Mouse (Mus musculus) midbrain, embryonic 16.5 days (tissue): ENCODE measurements around the gene Ifna12. TPM values are rescaled to one million over a fixed set of nuclear protein-coding genes. Genes with fewer than 3 reads are reported as not detected.
"Not testable (repeated sequence)": the region's sequence is repeated elsewhere in the genome, so short reads cannot be mapped to it uniquely, and the experiment has no call there.

ENCODE experiments used
- ATAC-seq: fragments of 200-750 bp; cut with Nextera tagmentation; 2 replicates; pipeline ENCODE4 v1.8.0; 2017; ENCODE audit warnings: moderate TSS enrichment
- H3K27ac ChIP-seq: fragments of 300-500 bp; sonication (generic); 2 replicates; pipeline ENCODE4 v1.5.1; 2014; ENCODE audit warnings: mild to moderate bottlenecking, low read length, mixed read lengths
- H3K27me3 ChIP-seq: fragments of 300-500 bp; sonication (generic); 2 replicates; pipeline ENCODE4 v1.6.1; 2014; ENCODE audit warnings: low read depth, low read length, mixed read lengths; ENCODE audit not compliant: control insufficient read depth, insufficient read depth
- H3K36me3 ChIP-seq: fragments of 300-500 bp; sonication (generic); 2 replicates; pipeline ENCODE4 v1.6.1; 2014; ENCODE audit warnings: mild to moderate bottlenecking, low read length, moderate library complexity, mixed read lengths; ENCODE audit not compliant: control insufficient read depth, insufficient read depth
- H3K4me1 ChIP-seq: fragments of 300-500 bp; sonication (generic); 2 replicates; pipeline ENCODE4 v1.6.1; 2014; ENCODE audit warnings: mild to moderate bottlenecking, low read length, mixed read lengths; ENCODE audit not compliant: control insufficient read depth, insufficient read depth
- H3K4me2 ChIP-seq: fragments of 300-500 bp; sonication (generic); 2 replicates; pipeline ENCODE4 v1.6.1; 2014; ENCODE audit warnings: mild to moderate bottlenecking, low read length, mixed read lengths
- H3K4me3 ChIP-seq: fragments of 300-500 bp; sonication (generic); 2 replicates; pipeline ENCODE4 v1.5.1; 2014; ENCODE audit warnings: low read depth, mild to moderate bottlenecking, low read length, moderate library complexity, mixed read lengths
- H3K9ac ChIP-seq: fragments of 300-500 bp; sonication (generic); 2 replicates; pipeline ENCODE4 v1.6.1; 2014; ENCODE audit warnings: low read depth, low read length, mixed read lengths
- H3K9me3 ChIP-seq: fragments of 300-500 bp; sonication (generic); replicated peaks from 2 replicates; pipeline ENCODE4 v1.6.1; 2014; ENCODE audit warnings: mild to moderate bottlenecking, low read length, mixed read lengths; ENCODE audit not compliant: control insufficient read depth, poor library complexity, severe bottlenecking
- polyA plus RNA-seq: library from polyadenylated mRNA; unstranded; fragments of >200 nt; fragmentation: Nextera tagmentation; extraction: Ambion mirVana; gene quantifications from 2 replicates; pipeline ENCODE4 v1.2.1, GENCODE M21; 2015

The Ifna12 gene
- polyA plus RNA-seq, 1 experiment from 2014 or later = not detected

- not testable (repeated sequence) for H3K4me1 ChIP-seq, H3K27ac ChIP-seq, H3K36me3 ChIP-seq, H3K27me3 ChIP-seq, H3K4me3 ChIP-seq, H3K4me2 ChIP-seq, H3K9ac ChIP-seq, H3K9me3 ChIP-seq, ATAC-seq
These were observed 45.0 kb downstream of the Ifna12 start, which contains the start of gene Ifna15 for GRCm38 (mm10) chr4:88558145-88558544. TSS of gene Ifna15 (minus strand) at chr4:88558245.

Other genes with a start within 250 kb of the Ifna12 start
- gene Hacd4, start 164.4 kb downstream of the Ifna12 start, polyA plus RNA-seq = 2.7 and 3.8 TPM in 2 replicates
- not detected in 2 replicates for gene Ifnb1, start 80.6 kb downstream of the Ifna12 start, polyA plus RNA-seq
- gene Ifna15, start 45.1 kb downstream of the Ifna12 start, polyA plus RNA-seq = not detected in 2 replicates
- not detected in 2 replicates for gene Ifna14, start 31.6 kb downstream of the Ifna12 start, polyA plus RNA-seq
- not detected in 2 replicates for gene Ifna9, start 11.0 kb downstream of the Ifna12 start, polyA plus RNA-seq
- gene C87499, start 31.0 kb upstream of the Ifna12 start, polyA plus RNA-seq = not detected in 2 replicates
- not detected in 2 replicates for gene Ifna13, start 41.1 kb upstream of the Ifna12 start, polyA plus RNA-seq
- not detected in 2 replicates for gene Ifna16, start 73.5 kb upstream of the Ifna12 start, polyA plus RNA-seq
- gene Ifna2, start 80.5 kb upstream of the Ifna12 start, polyA plus RNA-seq = not detected in 2 replicates
- not detected in 2 replicates for gene Ifnab, start 88.0 kb upstream of the Ifna12 start, polyA plus RNA-seq
- gene Gm26566, start 118.4 kb upstream of the Ifna12 start, polyA plus RNA-seq = 1.3 and 1.7 TPM in 2 replicates
- gene Klhl9, start 119.1 kb upstream of the Ifna12 start, polyA plus RNA-seq = 115 and 125 TPM in 2 replicates
- not detected in 2 replicates for gene Gm13271, start 151.5 kb upstream of the Ifna12 start, polyA plus RNA-seq
- not detected in 2 replicates for gene Gm13283, start 156.7 kb upstream of the Ifna12 start, polyA plus RNA-seq
- not detected in 2 replicates for gene Gm13290, start 170.5 kb upstream of the Ifna12 start, polyA plus RNA-seq
- not detected in 2 replicates for gene Gm13289, start 173.5 kb upstream of the Ifna12 start, polyA plus RNA-seq
- not detected in 2 replicates for gene Gm13272, start 176.5 kb upstream of the Ifna12 start, polyA plus RNA-seq
- gene Ifnz, start 178.8 kb upstream of the Ifna12 start, polyA plus RNA-seq = not detected in 2 replicates
- not detected in 2 replicates for gene Gm13276, start 182.3 kb upstream of the Ifna12 start, polyA plus RNA-seq
- not detected in 2 replicates for gene Gm13277, start 185.3 kb upstream of the Ifna12 start, polyA plus RNA-seq
- not detected in 2 replicates for gene Gm13278, start 188.2 kb upstream of the Ifna12 start, polyA plus RNA-seq
- not detected in 2 replicates for gene Gm13275, start 191.1 kb upstream of the Ifna12 start, polyA plus RNA-seq
- gene Gm13279, start 194.0 kb upstream of the Ifna12 start, polyA plus RNA-seq = not detected in 2 replicates
- not detected in 2 replicates for gene Gm13285, start 196.3 kb upstream of the Ifna12 start, polyA plus RNA-seq
- not detected in 2 replicates for gene Gm13287, start 199.9 kb upstream of the Ifna12 start, polyA plus RNA-seq
- not detected in 2 replicates for gene Gm13288, start 202.2 kb upstream of the Ifna12 start, polyA plus RNA-seq
- gene Ifna7, start 212.9 kb upstream of the Ifna12 start, polyA plus RNA-seq = not detected in 2 replicates
- gene Ifna11, start 216.6 kb upstream of the Ifna12 start, polyA plus RNA-seq = not detected in 2 replicates
- gene Ifna6, start 224.0 kb upstream of the Ifna12 start, polyA plus RNA-seq = not detected in 2 replicates
- gene Ifna5, start 232.1 kb upstream of the Ifna12 start, polyA plus RNA-seq = not detected in 2 replicates
- gene Ifna4, start 238.5 kb upstream of the Ifna12 start, polyA plus RNA-seq = not detected in 2 replicates
- gene Ifna1, start 246.7 kb upstream of the Ifna12 start, polyA plus RNA-seq = not detected in 2 replicates